ENCODE assay signal across 8 mouse cellular contexts in genomic region chr2:156179046-156179795, GRCm38 (mm10). TPM values are rescaled to one million over a fixed set of nuclear protein-coding genes. Genes with fewer than 3 reads are reported as not detected.
DNase-seq lines count a peak whose midpoint lies in the region; ATAC-seq and TF ChIP-seq lines count a peak whose summit lies in the region.

No protein-coding gene starts in this region.

- no peaks in the 10 kb centered on the region for H3K27me3 ChIP-seq in ES-Bruce4 (ENCODE audit: control insufficient read depth, insufficient read depth, low read length, poor library complexity, severe bottlenecking)
- no peaks in the 10 kb centered on the region for H3K27me3 ChIP-seq in forebrain, embryonic 14.5 days (replicated peaks; ENCODE audit: control insufficient read depth, insufficient read depth, low read length)
- no peaks in the 10 kb centered on the region for H3K27me3 ChIP-seq in lung, embryonic 16.5 days (ENCODE audit: control insufficient read depth, insufficient read depth, low read depth, low read length)

- H3K36me3 ChIP-seq in ES-Bruce4 (ENCODE audit: control insufficient read depth, insufficient read depth, low read length, poor library complexity, severe bottlenecking), result peaks cover 42% of the 10 kb centered on the region
- peaks cover 31% of the 10 kb centered on the region for H3K36me3 ChIP-seq in forebrain, embryonic 14.5 days (ENCODE audit: control insufficient read depth, insufficient read depth, low read length)
- peaks cover 18% of the 10 kb centered on the region for H3K36me3 ChIP-seq in lung, embryonic 16.5 days (ENCODE audit: control insufficient read depth, insufficient read depth, low read length)

- peak; percentile 47 for ATAC-seq in forebrain, embryonic 14.5 days
- peak; percentile 63 for ATAC-seq in lung, embryonic 16.5 days (ENCODE audit: low read depth)

- no peaks in the 10 kb centered on the region for H3K9me3 ChIP-seq in ES-Bruce4 (replicated peaks; ENCODE audit: control insufficient read depth, insufficient read depth, low read length, poor library complexity, severe bottlenecking)
- H3K9me3 ChIP-seq in forebrain, embryonic 14.5 days (replicated peaks; ENCODE audit: control insufficient read depth, low read length), result no peaks in the 10 kb centered on the region
- no peaks in the 10 kb centered on the region for H3K9me3 ChIP-seq in lung, embryonic 16.5 days (ENCODE audit: control insufficient read depth, low read length)

- TF ChIP-seq POLR2A in ES-Bruce4 (IDR thresholded peaks at IDR 0.05; ENCODE audit: insufficient read depth, low read length), result no peak

- 2% methylated on average over 47 of the region's 47 CpGs for WGBS in forebrain, embryonic 14.5 days
- WGBS in lung, embryonic 16.5 days, result under 1% methylated on average over 46 of the region's 47 CpGs

- DNase-seq in c-Kit-positive CD71-positive TER-119-negative erythroid progenitor cells, embryonic 14.5 days (ENCODE audit: low read depth), result peak; percentile 53
- peak; percentile 87 for DNase-seq in forebrain, embryonic 14.5 days (ENCODE audit: low spot score)
- peak; percentile 82 to 85 for DNase-seq in heart, postnatal 14 days
- DNase-seq in layer of hippocampus, adult 2 months (ENCODE audit: low spot score in 2 of 2), result peak; percentile 64 to 79
- peak; percentile 57 for DNase-seq in ovary, adult 18-20 months (ENCODE audit: low spot score)
- peak; percentile 93 for DNase-seq in thymus, postnatal 0 days (ENCODE audit: low spot score)

- peak overlapping the region; percentile 89 for H3K4me3 ChIP-seq in ES-Bruce4 (ENCODE audit: low read depth, low read length)
- H3K4me3 ChIP-seq in forebrain, embryonic 14.5 days (ENCODE audit: low read depth, low read length), result peak overlapping the region; percentile 100
- peak overlapping the region; percentile 90 for H3K4me3 ChIP-seq in layer of hippocampus, adult 2 months
- peak overlapping the region; percentile 87 for H3K4me3 ChIP-seq in lung, embryonic 16.5 days (ENCODE audit: low read length)

- intact Hi-C loops in heart, postnatal 14 days (cut with DNase I), result loop anchor here (2.0 kb wide), 1 partner anchor 14 kb away; no protein-coding TSS in a partner anchor

- no peaks in the 10 kb centered on the region for H3K4me1 ChIP-seq in ES-Bruce4 (ENCODE audit: control insufficient read depth, insufficient read depth, low read length)
- H3K4me1 ChIP-seq in forebrain, embryonic 14.5 days (ENCODE audit: control insufficient read depth, insufficient read depth, low read length), result peaks cover 13% of the 10 kb centered on the region
- H3K4me1 ChIP-seq in lung, embryonic 16.5 days (replicated peaks; ENCODE audit: control insufficient read depth, insufficient read depth, low read length), result peaks cover 14% of the 10 kb centered on the region

- peak overlapping the region; percentile 74 for H3K27ac ChIP-seq in ES-Bruce4 (ENCODE audit: insufficient read depth, low read length)
- peak overlapping the region; percentile 98 for H3K27ac ChIP-seq in forebrain, embryonic 14.5 days (ENCODE audit: low read depth, low read length)
- peak overlapping the region; percentile 100 for H3K27ac ChIP-seq in layer of hippocampus, adult 2 months
- peak overlapping the region; percentile 92 for H3K27ac ChIP-seq in lung, embryonic 16.5 days (ENCODE audit: low read length)

- peak overlapping the region; percentile 97 for H3K9ac ChIP-seq in ES-Bruce4 (ENCODE audit: low read depth, poor library complexity, severe bottlenecking)
- H3K9ac ChIP-seq in forebrain, embryonic 14.5 days (ENCODE audit: low read length), result peak overlapping the region; percentile 100
- peak overlapping the region; percentile 99 for H3K9ac ChIP-seq in lung, embryonic 16.5 days (ENCODE audit: low read length)

- H3K4me2 ChIP-seq in forebrain, embryonic 14.5 days (ENCODE audit: low read length), result peak overlapping the region; percentile 77
- peak overlapping the region; percentile 68 for H3K4me2 ChIP-seq in lung, embryonic 16.5 days (ENCODE audit: low read depth, low read length)

- TF ChIP-seq CTCF in ES-Bruce4 (IDR thresholded peaks at IDR 0.05; ENCODE audit: low read depth, low read length), result no peak
- peak; percentile 31 for TF ChIP-seq CTCF in layer of hippocampus, adult 2 months (conservative IDR thresholded peaks at IDR 0.05)

- TF ChIP-seq EP300 in ES-Bruce4 (IDR thresholded peaks at IDR 0.05; ENCODE audit: insufficient read depth, low read depth, low read length), result 0 out of 2 replicates have a peak, but pooled peaks have one; percentile 6

RNA-seq across cellular contexts. Expression of gene Rbm39, which starts 0.8 kb away (rescaled TPM):
- 478 and 518 TPM in 2 replicates for polyA plus RNA-seq in ES-Bruce4 (2011; ENCODE audit: insufficient read depth, insufficient read length, low read depth, missing spikeins)
- polyA plus RNA-seq in forebrain, embryonic 14.5 days (2014; fragmentation: Nextera tagmentation; extraction: Ambion mirVana), result 502 and 507 TPM in 2 replicates
- 100 to 1,000 TPM; 201 to 205 TPM for total RNA-seq in heart, postnatal 14 days (2021)
- total RNA-seq in layer of hippocampus, adult 2 months (2021), result 100 to 1,000 TPM; 346 to 390 TPM
- 628 and 645 TPM in 2 replicates for polyA plus RNA-seq in lung, embryonic 16.5 days (2015; fragmentation: Nextera tagmentation; extraction: Ambion mirVana)
- polyA plus RNA-seq in thymus, postnatal 0 days (2015; fragmentation: Nextera tagmentation; extraction: Ambion mirVana), result 783 and 898 TPM in 2 replicates

RNA-seq across cellular contexts. Expression of gene Phf20, which starts 17.0 kb away (rescaled TPM):
- 71.2 and 78.8 TPM in 2 replicates for polyA plus RNA-seq in ES-Bruce4 (2011; ENCODE audit: insufficient read depth, insufficient read length, low read depth, missing spikeins)
- 121 and 143 TPM in 2 replicates for polyA plus RNA-seq in forebrain, embryonic 14.5 days (2014; fragmentation: Nextera tagmentation; extraction: Ambion mirVana)
- total RNA-seq in heart, postnatal 14 days (2021), result 10 to 100 TPM; 19.5 to 20.3 TPM
- 100 to 1,000 TPM; 106 to 116 TPM for total RNA-seq in layer of hippocampus, adult 2 months (2021)
- 62.8 and 70.6 TPM in 2 replicates for polyA plus RNA-seq in lung, embryonic 16.5 days (2015; fragmentation: Nextera tagmentation; extraction: Ambion mirVana)
- polyA plus RNA-seq in thymus, postnatal 0 days (2015; fragmentation: Nextera tagmentation; extraction: Ambion mirVana), result 56.7 and 62.7 TPM in 2 replicates

RNA-seq across cellular contexts. Expression of gene Nfs1, which starts 35.2 kb away (rescaled TPM):
- 35.8 and 41.7 TPM in 2 replicates for polyA plus RNA-seq in ES-Bruce4 (2011; ENCODE audit: insufficient read depth, insufficient read length, low read depth, missing spikeins)
- 38.0 and 40.4 TPM in 2 replicates for polyA plus RNA-seq in forebrain, embryonic 14.5 days (2014; fragmentation: Nextera tagmentation; extraction: Ambion mirVana)
- 10 to 100 TPM; 65.0 to 70.5 TPM for total RNA-seq in heart, postnatal 14 days (2021)
- 10 to 100 TPM; 41.6 to 45.2 TPM for total RNA-seq in layer of hippocampus, adult 2 months (2021)
- polyA plus RNA-seq in lung, embryonic 16.5 days (2015; fragmentation: Nextera tagmentation; extraction: Ambion mirVana), result 41.0 and 43.6 TPM in 2 replicates
- 51.4 and 51.5 TPM in 2 replicates for polyA plus RNA-seq in thymus, postnatal 0 days (2015; fragmentation: Nextera tagmentation; extraction: Ambion mirVana)

RNA-seq across cellular contexts. Expression of gene Romo1, which starts 35.4 kb away (rescaled TPM):
- polyA plus RNA-seq in ES-Bruce4 (2011; ENCODE audit: insufficient read depth, insufficient read length, low read depth, missing spikeins), result 83.8 and 109 TPM in 2 replicates
- 409 and 502 TPM in 2 replicates for polyA plus RNA-seq in forebrain, embryonic 14.5 days (2014; fragmentation: Nextera tagmentation; extraction: Ambion mirVana)
- total RNA-seq in heart, postnatal 14 days (2021), result 100 to 1,000 TPM; 297 to 305 TPM
- 100 to 1,000 TPM; 149 to 160 TPM for total RNA-seq in layer of hippocampus, adult 2 months (2021)
- 338 and 368 TPM in 2 replicates for polyA plus RNA-seq in lung, embryonic 16.5 days (2015; fragmentation: Nextera tagmentation; extraction: Ambion mirVana)
- 490 and 536 TPM in 2 replicates for polyA plus RNA-seq in thymus, postnatal 0 days (2015; fragmentation: Nextera tagmentation; extraction: Ambion mirVana)

RNA-seq across cellular contexts. Expression of gene Gm28036, which starts 52.3 kb away (rescaled TPM):
- polyA plus RNA-seq in ES-Bruce4 (2011; ENCODE audit: insufficient read depth, insufficient read length, low read depth, missing spikeins), result 43.0 and 52.2 TPM in 2 replicates
- polyA plus RNA-seq in forebrain, embryonic 14.5 days (2014; fragmentation: Nextera tagmentation; extraction: Ambion mirVana), result 10.5 and 16.2 TPM in 2 replicates
- total RNA-seq in heart, postnatal 14 days (2021), result 10 to 100 TPM; 14.9 to 15.6 TPM
- total RNA-seq in layer of hippocampus, adult 2 months (2021), result 10 to 100 TPM; 18.5 to 24.6 TPM
- 20.7 and 21.4 TPM in 2 replicates for polyA plus RNA-seq in lung, embryonic 16.5 days (2015; fragmentation: Nextera tagmentation; extraction: Ambion mirVana)
- polyA plus RNA-seq in thymus, postnatal 0 days (2015; fragmentation: Nextera tagmentation; extraction: Ambion mirVana), result 13.8 and 14.9 TPM in 2 replicates

Comparison
In these comparisons a context has a peak if more than half of its experiments do, and no peak if none do; other contexts are left out.
1. Peak in every context shown above with its lines: DNase-seq, ATAC-seq, H3K4me3 ChIP-seq and H3K27ac ChIP-seq.